Mouse (Mus musculus) lung, embryonic 16.5 days (tissue): ENCODE measurements at regions not wholly inside any gene's neighbourhood (a gene's known extent, or its start where the extent isn't known, plus 50 kb on each side); places are given as distances from the start of the nearest gene placed in this dataset.

Experiments used
- ATAC-seq: fragments of 200-750 bp; cut with Nextera tagmentation; 2 replicates; pipeline ENCODE4 v1.8.0; 2017; ENCODE audit warnings: low read depth, mild to moderate bottlenecking, moderate library complexity
- H3K27ac ChIP-seq: fragments of 300-500 bp; sonication (generic); 2 replicates; pipeline ENCODE4 v1.5.1; 2014; ENCODE audit warnings: mild to moderate bottlenecking, control low read depth, low read length
- H3K27me3 ChIP-seq: fragments of 300-500 bp; sonication (generic); 2 replicates; pipeline ENCODE4 v1.6.1; 2014; ENCODE audit warnings: low read depth, low read length, mixed read lengths; ENCODE audit not compliant: control insufficient read depth, insufficient read depth
- H3K36me3 ChIP-seq: fragments of 300-500 bp; sonication (generic); 2 replicates; pipeline ENCODE4 v1.6.1; 2014; ENCODE audit warnings: low read length; ENCODE audit not compliant: control insufficient read depth, insufficient read depth
- H3K4me1 ChIP-seq: fragments of 300-500 bp; sonication (generic); replicated peaks from 2 replicates; pipeline ENCODE4 v1.6.1; 2014; ENCODE audit warnings: low read length, mixed read lengths; ENCODE audit not compliant: control insufficient read depth, insufficient read depth
- H3K4me2 ChIP-seq: fragments of 300-500 bp; sonication (generic); 2 replicates; pipeline ENCODE4 v1.6.1; 2014; ENCODE audit warnings: low read depth, low read length, control low read depth
- H3K4me3 ChIP-seq: fragments of 300-500 bp; sonication (generic); 2 replicates; pipeline ENCODE4 v1.5.1; 2014; ENCODE audit warnings: mild to moderate bottlenecking, low read length, control low read depth
- H3K9ac ChIP-seq: fragments of 300-500 bp; sonication (generic); 2 replicates; pipeline ENCODE4 v1.6.1; 2014; ENCODE audit warnings: low read length, control low read depth
- H3K9me3 ChIP-seq: fragments of 300-500 bp; sonication (generic); 2 replicates; pipeline ENCODE4 v1.6.1; 2016; ENCODE audit warnings: low read length; ENCODE audit not compliant: control insufficient read depth
- WGBS: fragments of 180-500 bp; shearing (Covaris S2); extraction: QIAGEN DNeasy Blood & Tissue Kit; methylation state at CpG from one replicate; pipeline ENCODE4 v1.1.7; 2014; 5-methylcytosine and 5-hydroxymethylcytosine counted together

DNA sequence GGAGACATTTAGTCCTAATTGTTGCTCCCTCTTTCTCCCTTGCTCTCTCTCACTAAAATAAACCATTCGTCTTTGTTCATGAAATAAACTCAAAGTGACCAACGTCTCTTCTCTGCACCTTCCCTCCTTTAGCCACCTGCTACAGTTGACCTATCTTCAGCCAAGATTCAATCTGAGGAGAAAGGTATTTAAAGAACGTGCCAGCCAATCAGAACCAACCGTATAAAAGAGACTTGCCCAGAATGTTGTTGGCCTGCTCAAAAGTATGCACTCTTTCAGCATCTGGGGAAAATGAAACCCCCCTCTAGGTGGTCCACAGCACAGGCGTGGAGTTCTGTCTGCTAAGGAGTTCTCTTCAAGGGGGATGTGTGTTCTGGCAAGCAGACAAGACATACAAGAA, 60.0 kb upstream of the Fer start:
- no peak overlapping the region for H3K27ac ChIP-seq
- 68% methylated on average over 5 of the region's 5 CpGs for WGBS
- no peak for ATAC-seq
- H3K36me3 ChIP-seq = no peaks in the 10 kb centered on the region
- no peak overlapping the region for H3K9ac ChIP-seq
- no peaks in the 10 kb centered on the region for H3K4me1 ChIP-seq
- H3K4me2 ChIP-seq = no peak overlapping the region
- no peaks in the 10 kb centered on the region for H3K9me3 ChIP-seq
- no peak overlapping the region for H3K4me3 ChIP-seq
- no peaks in the 10 kb centered on the region for H3K27me3 ChIP-seq

- Histone ChIP-seq H3K9ac (no peak overlapping the region), H3K4me1 (no peaks in the 10 kb centered on the region), H3K9me3 (no peaks in the 10 kb centered on the region)
These were observed 59.3 kb upstream of the Fer start for GRCm38 (mm10) chr17:63803599-63803998.

DNA sequence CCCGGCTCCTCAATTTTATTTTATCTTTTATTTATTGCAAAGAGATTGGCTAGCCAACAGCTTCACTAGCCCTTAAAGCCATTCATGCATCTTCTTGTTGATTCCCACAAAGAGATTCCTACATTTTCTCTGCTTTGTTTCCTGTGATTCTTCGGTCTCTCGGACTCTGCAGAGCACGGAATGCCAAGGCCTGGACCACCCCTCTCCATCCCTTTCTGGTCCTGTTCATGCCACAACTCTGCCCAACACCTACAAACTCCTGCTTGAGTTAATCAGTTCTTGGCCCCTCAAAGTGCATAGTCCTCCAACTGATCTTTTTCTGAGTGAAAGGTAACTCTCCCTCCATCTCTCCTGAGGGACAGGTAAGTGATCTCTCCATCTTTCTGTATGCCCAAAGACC, 58.4 kb upstream of the Fer start:
- no peak overlapping the region for H3K9ac ChIP-seq
- no peak overlapping the region for H3K4me2 ChIP-seq
- H3K27me3 ChIP-seq = no peaks in the 10 kb centered on the region
- no peak for ATAC-seq
- H3K9me3 ChIP-seq = no peaks in the 10 kb centered on the region
- no peaks in the 10 kb centered on the region for H3K4me1 ChIP-seq
- 96% methylated on average over 4 of the region's 4 CpGs for WGBS
- H3K27ac ChIP-seq = no peak overlapping the region
- no peaks in the 10 kb centered on the region for H3K36me3 ChIP-seq
- no peak overlapping the region for H3K4me3 ChIP-seq

More at GRCm38 (mm10) chr17:63803599-63803998, 59.3 kb upstream of the Fer start:
- no peak for ATAC-seq
- Histone ChIP-seq H3K4me3 (no peak overlapping the region), H3K36me3 (no peaks in the 10 kb centered on the region), H3K27me3 (no peaks in the 10 kb centered on the region), H3K27ac (no peak overlapping the region), H3K4me2 (no peak overlapping the region)
- WGBS = 21% methylated on average over 11 of the region's 11 CpGs

DNA sequence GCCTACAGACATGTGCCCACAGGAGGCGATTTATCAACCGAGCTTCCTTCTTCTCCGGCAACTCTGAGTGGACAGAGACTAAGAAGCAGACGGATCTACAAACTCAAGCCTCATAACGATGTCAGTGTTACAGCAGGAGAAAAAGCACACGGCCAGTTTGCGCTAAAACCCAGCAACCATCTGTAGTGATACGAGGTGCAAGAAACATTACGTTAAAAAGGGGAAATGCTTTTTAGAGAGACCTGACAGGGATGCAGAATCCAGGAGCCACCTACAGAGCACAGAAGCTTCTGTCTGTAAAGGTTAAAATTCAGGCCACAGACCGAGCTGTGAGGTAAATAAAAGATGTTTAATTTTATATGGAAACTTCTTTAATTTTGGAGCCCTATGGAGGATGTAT, 56.5 kb upstream of the Fer start:
- Histone ChIP-seq H3K4me2 (no peak overlapping the region), H3K4me1 (no peaks in the 10 kb centered on the region)

DNA sequence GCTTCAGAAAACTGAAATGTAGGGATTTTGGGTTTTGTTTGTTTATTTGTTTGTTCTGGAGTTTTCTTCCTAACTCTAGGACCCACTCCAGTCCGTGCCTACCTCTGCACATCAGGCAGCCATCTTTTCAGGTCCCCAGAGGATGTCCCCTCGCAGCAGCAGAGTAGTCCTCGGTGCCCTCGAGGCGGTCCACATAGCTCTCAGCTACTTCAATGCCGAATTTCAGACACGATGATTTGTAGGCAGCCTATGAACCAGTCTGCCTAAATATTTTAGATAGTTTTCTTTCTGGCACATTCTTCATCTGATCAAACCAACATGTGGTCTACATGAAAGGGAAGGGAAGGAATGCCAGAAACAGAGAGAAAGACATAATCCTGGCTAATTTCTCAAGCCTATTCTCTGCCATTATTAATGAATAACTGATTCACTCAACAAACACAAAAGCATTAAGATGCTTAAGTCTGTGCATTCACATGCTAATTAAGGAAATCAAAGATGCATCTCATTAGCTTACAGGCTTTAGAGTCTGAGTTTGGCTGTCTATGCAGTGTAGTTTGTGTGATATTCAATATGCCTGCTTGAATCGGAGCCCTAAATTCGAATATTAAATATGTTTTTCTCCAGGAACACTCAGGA, 55.2 kb upstream of the Fer start:
- no peaks in the 10 kb centered on the region for H3K36me3 ChIP-seq
- no peak overlapping the region for H3K27ac ChIP-seq
- no peaks in the 10 kb centered on the region for H3K27me3 ChIP-seq
- no peaks in the 10 kb centered on the region for H3K4me1 ChIP-seq
- 80% methylated on average over 9 of the region's 9 CpGs for WGBS
- H3K9ac ChIP-seq = no peak overlapping the region
- H3K9me3 ChIP-seq = no peaks in the 10 kb centered on the region
- ATAC-seq = no peak
- H3K4me3 ChIP-seq = no peak overlapping the region
- no peak overlapping the region for H3K4me2 ChIP-seq

More for the DNA sequence above, 56.5 kb upstream of the Fer start:
- Histone ChIP-seq H3K27me3 (no peaks in the 10 kb centered on the region), H3K9ac (no peak overlapping the region), H3K27ac (no peak overlapping the region), H3K4me3 (no peak overlapping the region), H3K36me3 (no peaks in the 10 kb centered on the region), H3K9me3 (no peaks in the 10 kb centered on the region)
- WGBS = 86% methylated on average over 10 of the region's 10 CpGs
- no peak for ATAC-seq

DNA sequence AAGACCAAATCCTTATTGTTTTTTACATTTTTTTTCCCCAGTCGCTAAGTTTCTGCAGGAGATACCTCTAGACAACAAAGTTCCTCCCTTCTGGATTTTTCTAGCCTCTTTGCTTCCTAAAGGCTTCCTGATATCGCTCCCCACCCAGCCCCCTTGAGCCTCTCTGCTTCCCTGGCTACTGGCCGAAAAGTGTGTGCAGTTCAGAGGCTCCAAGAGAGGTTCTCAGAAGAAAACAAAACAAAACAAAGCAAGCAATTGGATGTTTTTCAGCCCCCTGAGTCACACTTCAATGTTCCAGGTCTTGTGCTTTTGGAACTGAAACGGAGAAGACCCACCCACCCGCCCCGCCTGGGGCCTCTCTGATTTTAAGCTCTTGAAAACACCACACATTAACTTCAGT, 54.1 kb upstream of the Fer start:
- no peak for ATAC-seq
- Histone ChIP-seq H3K4me3 (no peak overlapping the region), H3K36me3 (no peaks in the 10 kb centered on the region), H3K27me3 (no peaks in the 10 kb centered on the region), H3K27ac (no peak overlapping the region), H3K9me3 (no peaks in the 10 kb centered on the region), H3K4me1 (no peaks in the 10 kb centered on the region), H3K4me2 (no peak overlapping the region), H3K9ac (no peak overlapping the region)
- 73% methylated on average over 6 of the region's 6 CpGs for WGBS

GRCm38 (mm10) chr17:63811246-63811785, 51.5 kb upstream of the Fer start:
- 28% methylated on average over 9 of the region's 9 CpGs for WGBS
- Histone ChIP-seq H3K27ac (no peak overlapping the region), H3K9ac (no peak overlapping the region), H3K27me3 (no peaks in the 10 kb centered on the region), H3K36me3 (no peaks in the 10 kb centered on the region), H3K4me1 (no peaks in the 10 kb centered on the region), H3K9me3 (no peaks in the 10 kb centered on the region), H3K4me2 (no peak overlapping the region), H3K4me3 (no peak overlapping the region)
- no peak for ATAC-seq

- Histone ChIP-seq H3K9me3 (no peaks in the 10 kb centered on the region), H3K36me3 (no peaks in the 10 kb centered on the region), H3K4me3 (no peak overlapping the region), H3K27ac (no peak overlapping the region), H3K9ac (no peak overlapping the region), H3K4me2 (no peak overlapping the region), H3K4me1 (no peaks in the 10 kb centered on the region), H3K27me3 (no peaks in the 10 kb centered on the region)
- WGBS = 72% methylated on average over 3 of the region's 3 CpGs
- no peak for ATAC-seq
These were observed 50.3 kb upstream of the Fer start for GRCm38 (mm10) chr17:63812586-63812985.
